15 mouse cellular contexts compared by ENCODE assay signal in genomic region chr3:57288944-57289491, GRCm38 (mm10). TPM values are rescaled to one million over a fixed set of nuclear protein-coding genes. Genes with fewer than 3 reads are reported as not detected.
DNase-seq lines count a peak whose midpoint lies in the region; ATAC-seq and TF ChIP-seq lines count a peak whose summit lies in the region.
"Had no signal": no experiment of that assay in that cellular context is flagged by ENCODE, and none has a peak within 500 bp of the region (broad histone marks: within the 10 kb centered on the region; RNA-seq: fewer than 3 reads in every experiment).

No protein-coding gene starts in this region.

- no peaks in the 10 kb centered on the region for H3K9me3 ChIP-seq in embryonic facial prominence, embryonic 13.5 days
- H3K9me3 ChIP-seq in embryonic facial prominence, embryonic 10.5 days = no peaks in the 10 kb centered on the region
- H3K9me3 ChIP-seq in kidney, postnatal 0 days (replicated peaks; ENCODE audit: low read length) = no peaks in the 10 kb centered on the region
- no peaks in the 10 kb centered on the region for H3K9me3 ChIP-seq in forebrain, embryonic 10.5 days
- H3K9me3 ChIP-seq: hindbrain, embryonic 13.5 days had no signal

- H3K36me3 ChIP-seq in embryonic facial prominence, embryonic 13.5 days = no peaks in the 10 kb centered on the region
- no peaks in the 10 kb centered on the region for H3K36me3 ChIP-seq in embryonic facial prominence, embryonic 10.5 days (replicated peaks)
- H3K36me3 ChIP-seq in kidney, postnatal 0 days (ENCODE audit: insufficient read depth, low read length) = no peaks in the 10 kb centered on the region
- H3K36me3 ChIP-seq in forebrain, embryonic 10.5 days (replicated peaks) = no peaks in the 10 kb centered on the region
- H3K36me3 ChIP-seq: hindbrain, embryonic 13.5 days had no signal

- no peak for TF ChIP-seq CTCF in layer of hippocampus, adult 2 months (conservative IDR thresholded peaks at IDR 0.05)
- TF ChIP-seq CTCF in kidney, postnatal 0 days (IDR thresholded peaks at IDR 0.05; ENCODE audit: low read depth) = no peak

- no peak for ATAC-seq in embryonic facial prominence, embryonic 13.5 days (ENCODE audit: insufficient number of reproducible peaks, insufficient read depth, low FRiP score, low TSS enrichment, low read depth)
- no peak for ATAC-seq in kidney, postnatal 0 days (replicated peaks; ENCODE audit: low FRiP score, low read depth)

- DNase-seq in embryonic facial prominence, embryonic 10.5 days (ENCODE audit: low spot score) = no peak
- no peak for DNase-seq in layer of hippocampus, adult 2 months (ENCODE audit: low spot score in 2 of 2)
- DNase-seq in layer of hippocampus, postnatal 36 days = no peak
- DNase-seq in NIH3T3 (ENCODE audit: low read depth) = peak; percentile 39
- peak; percentile 77 for DNase-seq in kidney, postnatal 0 days (ENCODE audit: low spot score)
- DNase-seq in forebrain, embryonic 10.5 days (ENCODE audit: extremely low spot score, low spot score) = no peak
- no peak for DNase-seq in adrenal gland, postnatal 10 days
- DNase-seq: adrenal gland, adult 8-10 months; cerebellum, adult 11-12 months; lung, adult 2 months; thymus, postnatal 36 days had no signal

- WGBS in embryonic facial prominence, embryonic 13.5 days = 71% methylated on average over 1 of the region's 1 CpGs
- WGBS in embryonic facial prominence, embryonic 10.5 days = 69% methylated on average over 1 of the region's 1 CpGs
- WGBS in kidney, postnatal 0 days = 67% methylated on average over 1 of the region's 1 CpGs
- 88% methylated on average over 1 of the region's 1 CpGs for WGBS in forebrain, embryonic 10.5 days

- H3K27me3 ChIP-seq in embryonic facial prominence, embryonic 13.5 days = no peaks in the 10 kb centered on the region
- H3K27me3 ChIP-seq in embryonic facial prominence, embryonic 10.5 days (replicated peaks; ENCODE audit: low read depth, poor library complexity, severe bottlenecking) = no peaks in the 10 kb centered on the region
- no peaks in the 10 kb centered on the region for H3K27me3 ChIP-seq in kidney, postnatal 0 days (ENCODE audit: insufficient read depth, low read length)
- no peaks in the 10 kb centered on the region for H3K27me3 ChIP-seq in forebrain, embryonic 10.5 days (ENCODE audit: poor library complexity, severe bottlenecking)
- H3K27me3 ChIP-seq: hindbrain, embryonic 13.5 days had no signal

- H3K9ac ChIP-seq in embryonic facial prominence, embryonic 13.5 days = no peak overlapping the region
- no peak overlapping the region for H3K9ac ChIP-seq in kidney, postnatal 0 days (ENCODE audit: low read depth, low read length)
- H3K9ac ChIP-seq: hindbrain, embryonic 13.5 days had no signal

- H3K4me3 ChIP-seq in embryonic facial prominence, embryonic 13.5 days = no peak overlapping the region
- H3K4me3 ChIP-seq in embryonic facial prominence, embryonic 10.5 days = no peak overlapping the region
- H3K4me3 ChIP-seq in layer of hippocampus, adult 2 months = no peak overlapping the region
- H3K4me3 ChIP-seq in kidney, postnatal 0 days (replicated peaks; ENCODE audit: low read depth, low read length) = no peak overlapping the region
- no peak overlapping the region for H3K4me3 ChIP-seq in forebrain, embryonic 10.5 days
- H3K4me3 ChIP-seq: hindbrain, embryonic 13.5 days had no signal

- no peak overlapping the region for H3K4me2 ChIP-seq in embryonic facial prominence, embryonic 13.5 days
- no peak overlapping the region for H3K4me2 ChIP-seq in kidney, postnatal 0 days (ENCODE audit: low read length)
- H3K4me2 ChIP-seq: hindbrain, embryonic 13.5 days had no signal

- peaks cover 3% of the 10 kb centered on the region for H3K4me1 ChIP-seq in embryonic facial prominence, embryonic 13.5 days
- peaks cover 9% of the 10 kb centered on the region for H3K4me1 ChIP-seq in embryonic facial prominence, embryonic 10.5 days
- H3K4me1 ChIP-seq in kidney, postnatal 0 days (replicated peaks; ENCODE audit: insufficient read depth, low read length) = 0 out of 2 replicates have a peak, but pooled peaks cover 9% of the 10 kb centered on the region
- peaks cover 9% of the 10 kb centered on the region for H3K4me1 ChIP-seq in forebrain, embryonic 10.5 days
- H3K4me1 ChIP-seq: hindbrain, embryonic 13.5 days had no signal

- peak overlapping the region; percentile 7; the same call in 1 of the 2 replicates for H3K27ac ChIP-seq in embryonic facial prominence, embryonic 13.5 days
- H3K27ac ChIP-seq in embryonic facial prominence, embryonic 10.5 days (replicated peaks) = no peak overlapping the region
- H3K27ac ChIP-seq in layer of hippocampus, adult 2 months = peak overlapping the region; percentile 32
- H3K27ac ChIP-seq in kidney, postnatal 0 days = peak overlapping the region; percentile 67; the same call in 1 of the 2 replicates
- H3K27ac ChIP-seq in forebrain, embryonic 10.5 days = no peak overlapping the region
- H3K27ac ChIP-seq: hindbrain, embryonic 13.5 days had no signal

RNA-seq across cellular contexts. Expression of gene Tm4sf1, which starts 12.8 kb away (rescaled TPM):
- 30.1 and 46.6 TPM in 2 replicates for polyA plus RNA-seq in embryonic facial prominence, embryonic 13.5 days (2015; fragmentation: Nextera tagmentation; extraction: Ambion mirVana)
- 4.1 and 7.9 TPM in 2 replicates for polyA plus RNA-seq in embryonic facial prominence, embryonic 10.5 days (2016; fragmentation: Nextera tagmentation; extraction: Ambion mirVana)
- total RNA-seq in layer of hippocampus, adult 2 months (2021) = 10 to 100 TPM; 11.5 to 19.0 TPM
- total RNA-seq in layer of hippocampus, postnatal 36 days (2021) = 10 to 100 TPM; 14.3 to 17.4 TPM
- polyA plus RNA-seq in kidney, postnatal 0 days (2015; fragmentation: Nextera tagmentation; extraction: Ambion mirVana) = 386 and 407 TPM in 2 replicates
- 4.8 and 6.8 TPM in 2 replicates for polyA plus RNA-seq in forebrain, embryonic 10.5 days (2016; fragmentation: Nextera tagmentation; extraction: Ambion mirVana)
- 10 to 100 TPM; 64.2 to 67.6 TPM for total RNA-seq in adrenal gland, postnatal 10 days (2021)
- total RNA-seq: MEL; monocyte, adult 5-6 weeks had no signal

Comparison
In these comparisons a context has a peak if more than half of its experiments do, and no peak if none do; other contexts are left out.
1. H3K27ac ChIP-seq: peak in embryonic facial prominence, embryonic 13.5 days (single experiment), layer of hippocampus, adult 2 months (single experiment) and kidney, postnatal 0 days (single experiment); none in embryonic facial prominence, embryonic 10.5 days (single experiment) and forebrain, embryonic 10.5 days (single experiment).
2. DNase-seq: peak in NIH3T3 (single experiment) and kidney, postnatal 0 days (single experiment); none in embryonic facial prominence, embryonic 10.5 days (single experiment), layer of hippocampus, adult 2 months (0 of 2), layer of hippocampus, postnatal 36 days (0 of 2), forebrain, embryonic 10.5 days (single experiment) and adrenal gland, postnatal 10 days (single experiment).